Mouse (Mus musculus) embryonic fibroblast, embryonic 13.5 days (primary cell): ENCODE results near the gene Gpr179.

Experiments
- CTCF ChIP-seq: IDR thresholded peaks from 2 replicates; pipeline ENCODE4 v1.5.1; 2011; ENCODE audit warnings: mild to moderate bottlenecking, control low read depth, low read length, moderate library complexity, borderline replicate concordance; ENCODE audit not compliant: insufficient read depth
- POLR2A ChIP-seq: IDR thresholded peaks from 2 replicates; pipeline ENCODE4 v1.6.1; 2011; ENCODE audit warnings: low read depth, mild to moderate bottlenecking, control low read depth, low read length, moderate library complexity

GRCm38 (mm10) chr11:97310895-97311631 is 40.8 kb downstream of the Gpr179 start:
- TF ChIP-seq POLR2A (peak; percentile 80), CTCF (no peak)
